Mouse (Mus musculus): ENCODE measurements at regions not wholly inside any gene's neighbourhood (a gene's known extent, or its start where the extent isn't known, plus 50 kb on each side); places are given as distances from the start of the nearest gene placed in this dataset.

GRCm38 (mm10) chr10:56788081-56788480 is 411.0 kb downstream of the Gja1 start:
- Histone ChIP-seq H3K9ac (replicated peaks; ENCODE audit: low read depth, low read length) (no peak overlapping the region), H3K27me3 (replicated peaks; ENCODE audit: control insufficient read depth, insufficient read depth, low read length) (no peaks in the 10 kb centered on the region), H3K27ac (ENCODE audit: low read length) (no peak overlapping the region), H3K4me3 (replicated peaks; ENCODE audit: low read length) (no peak overlapping the region), H3K4me1 (replicated peaks; ENCODE audit: control insufficient read depth, insufficient read depth, low read length) (no peaks in the 10 kb centered on the region), H3K36me3 (ENCODE audit: control insufficient read depth, insufficient read depth) (no peaks in the 10 kb centered on the region), H3K9me3 (ENCODE audit: control insufficient read depth, low read length) (no peaks in the 10 kb centered on the region), H3K4me2 (ENCODE audit: low read length) (no peak overlapping the region)
- ATAC-seq = no peak
- 49% methylated on average over 4 of the region's 4 CpGs for WGBS

- Histone ChIP-seq H3K9me3 (ENCODE audit: control insufficient read depth, low read length) (no peaks in the 10 kb centered on the region), H3K4me2 (ENCODE audit: low read length) (no peak overlapping the region), H3K4me1 (replicated peaks; ENCODE audit: control insufficient read depth, insufficient read depth, low read length) (no peaks in the 10 kb centered on the region; the same call in 1 of the 2 replicates), H3K27me3 (replicated peaks; ENCODE audit: control insufficient read depth, insufficient read depth, low read length) (no peaks in the 10 kb centered on the region), H3K4me3 (replicated peaks; ENCODE audit: low read length) (no peak overlapping the region), H3K9ac (replicated peaks; ENCODE audit: low read depth, low read length) (no peak overlapping the region), H3K27ac (ENCODE audit: low read length) (no peak overlapping the region), H3K36me3 (ENCODE audit: control insufficient read depth, insufficient read depth) (no peaks in the 10 kb centered on the region)
- WGBS = 32% methylated on average over 8 of the region's 8 CpGs
- no peak for ATAC-seq
These were observed 415.9 kb downstream of the Gja1 start for GRCm38 (mm10) chr10:56793074-56793473.

- Histone ChIP-seq H3K27me3 (replicated peaks; ENCODE audit: control insufficient read depth, insufficient read depth, low read length) (no peaks in the 10 kb centered on the region), H3K4me1 (replicated peaks; ENCODE audit: control insufficient read depth, insufficient read depth, low read length) (no peaks in the 10 kb centered on the region; the same call in 1 of the 2 replicates), H3K4me2 (ENCODE audit: low read length) (no peak overlapping the region), H3K9ac (replicated peaks; ENCODE audit: low read depth, low read length) (no peak overlapping the region), H3K9me3 (ENCODE audit: control insufficient read depth, low read length) (no peaks in the 10 kb centered on the region), H3K36me3 (ENCODE audit: control insufficient read depth, insufficient read depth) (no peaks in the 10 kb centered on the region), H3K27ac (ENCODE audit: low read length) (no peak overlapping the region), H3K4me3 (replicated peaks; ENCODE audit: low read length) (no peak overlapping the region)
- WGBS = 15% methylated on average over 3 of the region's 3 CpGs
- no peak for ATAC-seq
These were observed 418.3 kb downstream of the Gja1 start for GRCm38 (mm10) chr10:56795396-56795795.

- Histone ChIP-seq H3K9me3 (ENCODE audit: control insufficient read depth, low read length) (no peaks in the 10 kb centered on the region), H3K4me3 (replicated peaks; ENCODE audit: low read length) (no peak overlapping the region), H3K36me3 (ENCODE audit: control insufficient read depth, insufficient read depth) (no peaks in the 10 kb centered on the region), H3K9ac (replicated peaks; ENCODE audit: low read depth, low read length) (no peak overlapping the region), H3K27ac (ENCODE audit: low read length) (no peak overlapping the region), H3K4me1 (replicated peaks; ENCODE audit: control insufficient read depth, insufficient read depth, low read length) (no peaks in the 10 kb centered on the region; the same call in 1 of the 2 replicates), H3K4me2 (ENCODE audit: low read length) (no peak overlapping the region), H3K27me3 (replicated peaks; ENCODE audit: control insufficient read depth, insufficient read depth, low read length) (no peaks in the 10 kb centered on the region)
- no peak for ATAC-seq
- 88% methylated on average over 3 of the region's 3 CpGs for WGBS
These were observed 422.2 kb downstream of the Gja1 start for GRCm38 (mm10) chr10:56799307-56799706.

GRCm38 (mm10) chr10:56799745-56800144 is 422.6 kb downstream of the Gja1 start:
- ATAC-seq = no peak
- Histone ChIP-seq H3K27me3 (replicated peaks; ENCODE audit: control insufficient read depth, insufficient read depth, low read length) (no peaks in the 10 kb centered on the region), H3K4me1 (replicated peaks; ENCODE audit: control insufficient read depth, insufficient read depth, low read length) (no peaks in the 10 kb centered on the region; the same call in 1 of the 2 replicates), H3K9ac (replicated peaks; ENCODE audit: low read depth, low read length) (no peak overlapping the region), H3K27ac (ENCODE audit: low read length) (no peak overlapping the region), H3K4me2 (ENCODE audit: low read length) (no peak overlapping the region), H3K4me3 (replicated peaks; ENCODE audit: low read length) (no peak overlapping the region), H3K9me3 (ENCODE audit: control insufficient read depth, low read length) (no peaks in the 10 kb centered on the region), H3K36me3 (ENCODE audit: control insufficient read depth, insufficient read depth) (no peaks in the 10 kb centered on the region)
- 73% methylated on average over 3 of the region's 3 CpGs for WGBS

GRCm38 (mm10) chr10:56809006-56809405 is 431.9 kb downstream of the Gja1 start:
- no peak overlapping the region for H3K4me3 ChIP-seq (replicated peaks; ENCODE audit: low read length)
- H3K9me3 ChIP-seq (ENCODE audit: control insufficient read depth, low read length) = no peaks in the 10 kb centered on the region
- 65% methylated on average over 1 of the region's 1 CpGs for WGBS
- no peak overlapping the region for H3K4me2 ChIP-seq (ENCODE audit: low read length)
- H3K27ac ChIP-seq (ENCODE audit: low read length) = no peak overlapping the region
- ATAC-seq = no peak
- H3K9ac ChIP-seq (replicated peaks; ENCODE audit: low read depth, low read length) = no peak overlapping the region
- no peaks in the 10 kb centered on the region for H3K4me1 ChIP-seq (replicated peaks; ENCODE audit: control insufficient read depth, insufficient read depth, low read length)
- no peaks in the 10 kb centered on the region for H3K36me3 ChIP-seq (ENCODE audit: control insufficient read depth, insufficient read depth)
- H3K27me3 ChIP-seq (replicated peaks; ENCODE audit: control insufficient read depth, insufficient read depth, low read length) = no peaks in the 10 kb centered on the region

GRCm38 (mm10) chr10:56822158-56822557 is 445.0 kb downstream of the Gja1 start:
- Histone ChIP-seq H3K27ac (ENCODE audit: low read length) (no peak overlapping the region), H3K4me1 (replicated peaks; ENCODE audit: control insufficient read depth, insufficient read depth, low read length) (no peaks in the 10 kb centered on the region), H3K4me3 (replicated peaks; ENCODE audit: low read length) (no peak overlapping the region), H3K27me3 (replicated peaks; ENCODE audit: control insufficient read depth, insufficient read depth, low read length) (no peaks in the 10 kb centered on the region), H3K4me2 (ENCODE audit: low read length) (no peak overlapping the region), H3K36me3 (ENCODE audit: control insufficient read depth, insufficient read depth) (no peaks in the 10 kb centered on the region), H3K9ac (replicated peaks; ENCODE audit: low read depth, low read length) (no peak overlapping the region), H3K9me3 (ENCODE audit: control insufficient read depth, low read length) (no peaks in the 10 kb centered on the region)
- no peak for ATAC-seq
- 68% methylated on average over 5 of the region's 5 CpGs for WGBS

- ATAC-seq = no peak
- 98% methylated on average over 1 of the region's 1 CpGs for WGBS
- no peak overlapping the region for H3K4me3 ChIP-seq (replicated peaks; ENCODE audit: low read length)
These were observed 454.2 kb downstream of the Gja1 start for GRCm38 (mm10) chr10:56831331-56831730.

GRCm38 (mm10) chr10:56831966-56832365 is 454.8 kb downstream of the Gja1 start:
- H3K36me3 ChIP-seq (ENCODE audit: control insufficient read depth, insufficient read depth) = no peaks in the 10 kb centered on the region
- no peak overlapping the region for H3K4me2 ChIP-seq (ENCODE audit: low read length)
- WGBS = 82% methylated on average over 4 of the region's 4 CpGs
- H3K4me3 ChIP-seq (replicated peaks; ENCODE audit: low read length) = no peak overlapping the region
- no peaks in the 10 kb centered on the region for H3K27me3 ChIP-seq (replicated peaks; ENCODE audit: control insufficient read depth, insufficient read depth, low read length)
- no peak for ATAC-seq
- H3K9ac ChIP-seq (replicated peaks; ENCODE audit: low read depth, low read length) = no peak overlapping the region
- H3K9me3 ChIP-seq (ENCODE audit: control insufficient read depth, low read length) = no peaks in the 10 kb centered on the region
- H3K27ac ChIP-seq (ENCODE audit: low read length) = no peak overlapping the region
- H3K4me1 ChIP-seq (replicated peaks; ENCODE audit: control insufficient read depth, insufficient read depth, low read length) = no peaks in the 10 kb centered on the region

More at GRCm38 (mm10) chr10:56831331-56831730, 454.2 kb downstream of the Gja1 start:
- Histone ChIP-seq H3K27me3 (replicated peaks; ENCODE audit: control insufficient read depth, insufficient read depth, low read length) (no peaks in the 10 kb centered on the region), H3K27ac (ENCODE audit: low read length) (no peak overlapping the region), H3K4me2 (ENCODE audit: low read length) (no peak overlapping the region), H3K9ac (replicated peaks; ENCODE audit: low read depth, low read length) (no peak overlapping the region), H3K4me1 (replicated peaks; ENCODE audit: control insufficient read depth, insufficient read depth, low read length) (no peaks in the 10 kb centered on the region), H3K9me3 (ENCODE audit: control insufficient read depth, low read length) (no peaks in the 10 kb centered on the region), H3K36me3 (ENCODE audit: control insufficient read depth, insufficient read depth) (no peaks in the 10 kb centered on the region)

GRCm38 (mm10) chr10:56836130-56836529 is 459.0 kb downstream of the Gja1 start:
- H3K9ac ChIP-seq (replicated peaks; ENCODE audit: low read depth, low read length) = no peak overlapping the region
- no peaks in the 10 kb centered on the region for H3K36me3 ChIP-seq (ENCODE audit: control insufficient read depth, insufficient read depth)
- peaks cover 9% of the 10 kb centered on the region for H3K4me1 ChIP-seq (replicated peaks; ENCODE audit: control insufficient read depth, insufficient read depth, low read length)
- no peaks in the 10 kb centered on the region for H3K27me3 ChIP-seq (replicated peaks; ENCODE audit: control insufficient read depth, insufficient read depth, low read length)
- H3K4me2 ChIP-seq (ENCODE audit: low read length) = no peak overlapping the region
- WGBS = 93% methylated on average over 4 of the region's 4 CpGs
- H3K27ac ChIP-seq (ENCODE audit: low read length) = no peak overlapping the region
- H3K9me3 ChIP-seq (ENCODE audit: control insufficient read depth, low read length) = no peaks in the 10 kb centered on the region
- ATAC-seq = no peak
- no peak overlapping the region for H3K4me3 ChIP-seq (replicated peaks; ENCODE audit: low read length)

All from forebrain, embryonic 16.5 days (tissue).